Mouse (Mus musculus) natural killer cell, adult 2 months (primary cell): ENCODE measurements at regions not wholly inside any gene's neighbourhood (a gene's known extent, or its start where the extent isn't known, plus 50 kb on each side); places are given as distances from the start of the nearest gene placed in this dataset.
"Not testable (repeated sequence)": the region's sequence is repeated elsewhere in the genome, so short reads cannot be mapped to it uniquely, and the experiment has no call there.

Experiments
- DNase-seq, 2 experiments: peaks; one replicate each; pipeline ENCODE4 v3.0.0; 2022; ENCODE audit warnings: low spot score in 2 of 2

DNA sequence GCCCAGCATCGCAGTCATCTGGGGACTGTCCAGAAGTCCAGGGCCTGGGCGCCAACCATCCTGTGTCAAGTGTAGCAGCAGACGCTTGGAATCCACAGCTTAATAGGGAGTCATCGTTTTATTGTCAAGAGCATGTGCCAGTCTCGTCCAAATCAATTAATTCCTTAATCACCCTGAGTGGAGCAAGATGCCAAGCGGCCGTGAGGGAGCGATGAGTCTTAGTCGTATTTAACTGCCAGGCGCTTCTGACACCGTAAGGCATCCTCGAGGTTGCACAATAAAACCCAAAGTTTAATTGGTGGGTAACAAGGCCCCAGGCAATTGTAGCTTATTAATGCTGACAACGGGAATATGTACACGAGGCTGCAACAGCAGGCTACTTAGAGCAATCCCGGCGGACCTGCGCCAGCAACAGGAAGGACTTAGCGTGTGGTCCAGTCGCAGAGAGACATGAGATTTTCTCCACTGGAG is 277.6 kb upstream of the Kdm8 start:
- no peak for DNase-seq

DNA sequence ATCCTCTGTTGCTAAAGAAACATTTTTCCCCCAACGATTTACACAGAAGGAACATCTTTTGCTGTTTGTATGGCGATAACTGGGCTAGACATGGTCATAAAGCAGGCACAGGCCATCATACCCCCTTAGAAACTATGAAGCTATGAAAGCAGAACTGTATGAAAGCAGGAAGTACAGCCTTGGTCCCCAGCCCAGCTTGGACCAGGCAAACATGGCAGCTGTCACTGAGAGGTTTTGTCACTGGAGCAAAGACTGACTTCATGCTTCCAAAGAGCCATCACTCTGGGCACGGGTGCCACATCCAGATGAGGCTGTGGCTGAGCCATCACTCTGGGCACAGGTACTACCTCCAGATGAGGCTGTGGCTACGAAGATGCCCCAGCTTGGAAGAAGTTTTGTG is 276.8 kb upstream of the Kdm8 start:
- DNase-seq: no peak

DNA sequence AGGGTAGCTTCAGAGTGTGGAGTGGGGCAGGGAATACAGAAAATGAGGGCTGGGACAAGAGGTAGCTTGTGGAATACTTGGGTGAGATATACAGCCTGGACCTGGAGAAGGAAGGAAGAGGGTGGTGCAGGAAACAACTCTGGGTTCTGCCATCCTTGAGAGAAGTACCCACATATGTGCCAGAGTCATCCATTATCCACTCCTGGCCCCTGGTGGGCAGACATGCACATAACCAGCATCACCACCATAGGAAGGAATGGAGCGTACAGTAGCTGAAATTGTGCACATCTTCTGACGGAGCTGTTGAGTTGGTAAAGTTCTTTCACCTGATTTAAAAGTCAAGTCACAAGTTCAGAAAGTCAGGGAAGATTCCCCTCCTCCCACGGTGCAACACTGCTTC is 262.9 kb upstream of the Kdm8 start:
- no peak for DNase-seq

DNA sequence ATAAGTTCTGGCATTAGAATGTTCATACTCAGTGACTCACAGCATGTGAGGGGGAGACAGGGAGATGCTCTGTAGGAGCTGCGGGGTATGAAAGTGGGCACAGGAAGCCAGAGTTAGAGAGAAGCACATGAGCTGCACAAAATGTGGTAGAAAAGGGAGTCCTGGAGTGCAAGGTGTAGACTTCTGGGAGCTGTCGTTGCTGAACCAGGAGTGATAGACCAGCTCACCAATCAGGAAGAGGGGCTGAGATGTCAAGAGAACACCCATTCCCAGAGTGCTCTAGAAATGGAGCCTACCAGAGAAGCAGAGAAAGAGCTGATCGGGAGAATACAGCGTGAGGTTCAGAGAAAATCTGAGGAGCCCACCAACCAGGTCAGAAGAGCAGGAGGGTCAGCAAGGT is 262.2 kb upstream of the Kdm8 start:
- DNase-seq: no peak

- not testable (repeated sequence) for DNase-seq
Observed at GRCm38 (mm10) chr7:125183011-125183410, 261.5 kb upstream of the Kdm8 start.

DNA sequence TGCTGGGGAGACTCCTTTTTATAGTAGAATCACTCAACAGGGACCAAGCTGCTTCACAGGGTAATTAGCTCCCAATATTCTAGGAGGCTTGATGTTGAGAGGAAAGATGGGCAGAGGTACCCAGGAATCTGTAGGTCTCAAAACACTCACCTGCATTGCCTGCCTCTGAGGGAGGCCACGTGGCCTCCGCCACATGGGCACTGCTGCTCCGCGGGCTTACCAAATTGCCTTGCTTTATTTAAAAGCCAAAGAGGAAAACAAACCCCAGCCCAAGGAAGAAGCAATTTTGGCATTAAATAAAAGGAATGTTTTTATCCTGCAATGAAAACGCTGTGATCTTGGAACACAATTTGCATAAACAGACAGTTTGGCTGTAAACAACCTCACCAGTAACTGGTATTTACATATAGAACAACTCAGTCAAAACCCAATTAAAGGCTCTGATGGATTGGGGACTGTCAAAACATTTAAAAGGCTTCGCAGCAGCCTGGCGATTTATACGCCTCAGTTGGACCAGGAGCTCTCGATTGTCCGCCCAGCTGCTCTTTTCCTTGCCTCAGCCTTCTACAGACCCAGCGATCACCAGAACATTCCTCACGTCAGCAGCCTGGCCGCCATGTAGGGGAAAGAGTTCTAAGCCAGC is 259.3 kb upstream of the Kdm8 start:
- DNase-seq: no peak

- DNase-seq: peak; percentile 9 to 21
Observed at GRCm38 (mm10) chr7:125187011-125187740, 257.3 kb upstream of the Kdm8 start.

DNA sequence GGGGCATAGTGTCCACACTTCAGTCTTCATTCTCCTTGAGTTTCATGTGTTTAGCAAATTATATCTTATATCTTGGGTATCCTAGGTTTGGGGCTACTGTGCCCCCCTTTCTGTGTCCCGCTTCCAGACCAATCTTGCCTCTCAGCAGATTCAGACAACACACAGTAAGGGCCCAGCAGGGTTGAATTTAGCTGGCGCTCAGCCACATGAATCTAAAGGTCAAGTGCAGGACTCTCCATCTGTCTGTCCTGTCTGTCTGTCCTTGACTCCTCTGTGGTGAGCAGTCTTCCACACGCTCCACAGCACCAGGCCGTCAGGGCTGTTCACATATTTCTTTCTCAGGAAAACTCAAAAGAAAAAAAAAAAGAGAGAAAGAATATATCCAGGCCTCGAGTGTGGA is 255.5 kb upstream of the Kdm8 start:
- no peak for DNase-seq

DNA sequence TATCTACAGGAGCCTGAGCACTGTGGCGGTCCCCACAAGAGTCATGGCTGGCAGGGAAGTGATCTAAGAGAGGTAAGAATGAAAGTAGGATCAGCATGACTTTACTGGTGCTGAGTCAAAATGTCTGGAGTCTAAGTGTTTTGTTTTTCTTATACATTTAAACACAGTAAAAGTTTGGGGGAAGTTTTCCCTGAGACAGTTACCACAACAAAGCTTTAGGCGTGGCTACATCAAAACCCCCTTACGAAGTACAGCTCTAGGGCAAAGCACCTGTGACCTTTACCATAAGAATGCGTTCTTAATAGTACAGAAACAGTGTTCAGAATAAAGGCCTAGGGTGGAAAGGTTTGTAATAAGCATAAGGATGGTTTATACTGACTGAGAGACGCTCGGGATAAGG is 254.4 kb upstream of the Kdm8 start:
- no peak for DNase-seq

GRCm38 (mm10) chr7:125191313-125191712 is 253.2 kb upstream of the Kdm8 start:
- no peak for DNase-seq

GRCm38 (mm10) chr7:125211346-125211973 is 233.0 kb upstream of the Kdm8 start:
- DNase-seq: no peak

DNA sequence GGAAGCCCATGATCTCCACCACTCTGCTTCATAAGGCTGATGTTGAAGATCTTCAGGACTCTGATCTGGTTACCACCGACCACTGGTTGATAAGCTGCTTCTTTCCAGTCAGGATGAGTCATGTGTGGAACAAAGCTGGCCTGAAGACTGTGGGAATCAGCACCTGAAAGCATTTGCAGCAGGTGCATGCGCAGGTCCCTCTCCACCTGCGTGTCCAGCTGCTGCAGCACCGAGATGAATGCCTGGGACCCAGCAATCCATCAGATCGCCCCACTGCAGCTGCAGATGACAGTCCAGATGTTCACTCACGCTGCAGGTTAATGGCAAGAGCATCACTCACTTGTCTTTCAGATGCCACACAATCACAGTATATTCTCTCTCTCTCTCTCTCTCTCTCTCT is 230.4 kb upstream of the Kdm8 start:
- DNase-seq: no peak

GRCm38 (mm10) chr7:125217630-125218029 is 226.8 kb upstream of the Kdm8 start:
- DNase-seq: no peak

DNA sequence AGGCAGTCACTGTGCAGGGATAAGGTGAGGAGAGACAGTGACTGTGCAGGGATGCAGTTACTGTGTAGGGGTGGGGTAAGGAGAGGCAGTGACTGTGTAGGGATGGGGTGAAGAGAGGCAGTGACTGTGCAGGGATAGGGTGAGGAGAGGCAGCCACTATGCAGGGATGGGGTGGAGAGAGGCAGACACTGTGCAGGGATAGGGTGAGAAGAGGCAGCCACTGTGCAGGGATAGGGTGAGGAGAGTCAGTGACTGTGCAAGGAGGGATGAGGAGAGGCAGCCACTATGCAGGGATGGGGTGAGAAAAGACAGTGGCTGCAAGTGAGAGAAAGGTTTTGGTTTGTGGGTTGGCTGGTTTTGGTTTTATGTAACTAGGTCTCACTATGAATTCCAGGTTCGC is 221.8 kb upstream of the Kdm8 start:
- no peak for DNase-seq

GRCm38 (mm10) chr7:125234911-125235310 is 209.6 kb upstream of the Kdm8 start:
- no peak for DNase-seq

GRCm38 (mm10) chr7:125237026-125237425 is 207.4 kb upstream of the Kdm8 start:
- DNase-seq: no peak

DNA sequence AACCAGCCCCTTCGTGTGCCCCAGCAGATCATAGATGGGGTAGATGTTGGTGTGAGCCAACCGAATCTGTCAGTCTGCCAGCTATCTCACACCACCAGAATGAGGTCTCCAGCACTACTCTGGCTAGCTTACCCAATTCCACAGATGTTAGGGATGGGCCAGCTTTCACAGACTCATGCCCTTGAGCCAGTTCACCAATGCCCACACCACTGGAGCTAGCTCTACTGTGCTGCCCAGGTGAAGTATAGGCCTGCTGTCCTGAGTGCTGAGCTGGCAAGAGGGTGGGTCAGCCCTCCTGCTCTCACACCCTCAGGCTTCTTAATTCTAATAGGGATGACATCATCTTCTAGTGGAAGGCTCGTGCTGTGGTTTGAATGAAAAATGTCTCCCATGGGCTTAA is 201.5 kb upstream of the Kdm8 start:
- no peak for DNase-seq

DNA sequence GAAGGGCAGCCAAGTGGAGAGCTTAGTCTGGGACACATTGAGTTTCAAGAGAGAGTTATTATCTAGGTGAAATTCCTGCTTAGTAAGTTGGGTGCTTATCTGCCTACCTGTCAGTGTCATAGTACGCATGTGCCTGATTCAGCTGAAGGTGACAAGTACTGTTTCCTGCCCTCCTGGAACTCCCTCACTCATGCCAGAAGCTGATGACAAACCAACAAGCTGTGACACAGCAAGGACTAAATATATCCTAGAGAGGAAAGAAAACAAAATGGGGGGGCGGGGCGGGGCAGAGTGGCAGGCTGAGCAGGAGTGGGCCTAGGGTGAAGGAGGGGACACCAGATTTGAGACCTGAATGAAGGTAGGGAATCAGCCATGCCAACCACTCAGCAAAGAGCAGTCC is 196.1 kb upstream of the Kdm8 start:
- DNase-seq: no peak

DNA sequence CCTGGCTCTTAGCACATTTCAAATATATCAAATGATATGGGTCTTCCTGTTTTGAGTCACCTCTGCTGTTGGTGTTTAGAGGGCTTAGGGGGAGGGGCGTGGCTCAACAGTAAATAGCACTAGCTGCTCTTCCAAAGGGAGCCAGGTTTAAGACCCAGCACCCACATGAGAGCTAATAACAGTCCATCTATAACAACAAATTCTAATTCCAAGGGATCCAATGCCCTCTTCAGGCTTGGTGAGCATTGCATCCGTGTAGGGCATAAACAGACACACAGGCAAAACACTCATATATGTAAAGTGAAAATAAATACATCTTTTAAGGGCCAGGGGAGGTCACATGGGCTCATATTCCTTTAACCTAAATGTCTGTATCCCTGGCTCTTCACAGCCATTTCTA is 194.1 kb upstream of the Kdm8 start:
- no peak for DNase-seq

- DNase-seq: no peak
Observed at GRCm38 (mm10) chr7:125250970-125251585, 193.4 kb upstream of the Kdm8 start.

- no peak for DNase-seq
Observed at GRCm38 (mm10) chr7:125254302-125254701, 190.2 kb upstream of the Kdm8 start.

- no peak for DNase-seq
Observed at GRCm38 (mm10) chr7:125259016-125259415, 185.5 kb upstream of the Kdm8 start.

- DNase-seq: no peak
Observed at GRCm38 (mm10) chr7:125262133-125262532, 182.3 kb upstream of the Kdm8 start.
